Mouse (Mus musculus) megakaryocyte progenitor cell, adult 5-6 weeks (primary cell): ENCODE data around the gene Sh3bp5l. TPM values are rescaled to one million over a fixed set of nuclear protein-coding genes. Genes with fewer than 3 reads are reported as not detected.
"Not testable (repeated sequence)": the region's sequence is repeated elsewhere in the genome, so short reads cannot be mapped to it uniquely, and the experiment has no call there.

ENCODE experiments used
- ATAC-seq: replicated peaks from 2 replicates; pipeline ENCODE4 v1.8.0; 2016; ENCODE audit warnings: mild to moderate bottlenecking, moderate TSS enrichment, inconsistent platforms; ENCODE audit not compliant: poor library complexity
- total RNA-seq, 2 experiments: library from RNA; stranded (forward) in 1 of 2; stranded (reverse) in 1 of 2; fragments of 157-497, 149-512 nt in 1 of 2; fragments of 200-1000 nt in 1 of 2; gene quantifications; 2 replicates each; pipeline versions ENCODE4 v1.2.3 to v1.2.4; 2015 to 2017

The Sh3bp5l gene
- total RNA-seq (2015) (2.5 and 4.1 TPM in 2 replicates), total RNA-seq (2017) (12.8 and 31.6 TPM in 2 replicates)

GRCm38 (mm10) chr11:58330276-58331148, at the start of gene Sh3bp5l, which contains the start of gene Zfp672:
TSS of gene Sh3bp5l (plus strand) at chr11:58330724.
TSS of gene Zfp672 (minus strand) at chr11:58330339.
- ATAC-seq, result peak; percentile 87

- ATAC-seq, result peak; percentile 29; the same call in 1 of the 2 replicates
Observed at GRCm38 (mm10) chr11:58281970-58282496, 48.5 kb upstream of the Sh3bp5l start.

GRCm38 (mm10) chr11:58282518-58282917, 48.0 kb upstream of the Sh3bp5l start:
- no peak for ATAC-seq

- peak; percentile 80 for ATAC-seq
Observed at GRCm38 (mm10) chr11:58289992-58290682, 40.4 kb upstream of the Sh3bp5l start.

GRCm38 (mm10) chr11:58290812-58291211, 39.7 kb upstream of the Sh3bp5l start:
- no peak for ATAC-seq

- no peak for ATAC-seq
Observed at GRCm38 (mm10) chr11:58292791-58293190, 37.7 kb upstream of the Sh3bp5l start.

- no peak for ATAC-seq
Observed at GRCm38 (mm10) chr11:58297396-58297795, 33.1 kb upstream of the Sh3bp5l start.

- ATAC-seq, result peak; percentile 35
Observed at GRCm38 (mm10) chr11:58301057-58301456, 29.5 kb upstream of the Sh3bp5l start.

- peak; percentile 79 for ATAC-seq
Observed at GRCm38 (mm10) chr11:58301837-58302754, 28.4 kb upstream of the Sh3bp5l start.

- ATAC-seq, result peak; percentile 23
Observed at GRCm38 (mm10) chr11:58302774-58303445, 27.6 kb upstream of the Sh3bp5l start.

- ATAC-seq, result no peak
Observed at GRCm38 (mm10) chr11:58303594-58303993, 26.9 kb upstream of the Sh3bp5l start.

- ATAC-seq, result not testable (repeated sequence)
Observed at GRCm38 (mm10) chr11:58305299-58305698, 25.2 kb upstream of the Sh3bp5l start.

- ATAC-seq, result peak; percentile 58
Observed at GRCm38 (mm10) chr11:58306860-58307308, 23.6 kb upstream of the Sh3bp5l start, which contains the start of gene Zfp692. TSS of gene Zfp692 (plus strand) at chr11:58307069.

- peak; percentile 69 for ATAC-seq
Observed at GRCm38 (mm10) chr11:58307411-58308080, 23.0 kb upstream of the Sh3bp5l start.

- ATAC-seq, result no peak
Observed at GRCm38 (mm10) chr11:58308661-58309060, 21.9 kb upstream of the Sh3bp5l start.

GRCm38 (mm10) chr11:58314069-58314468, 16.5 kb upstream of the Sh3bp5l start:
- no peak for ATAC-seq

- no peak for ATAC-seq
Observed at GRCm38 (mm10) chr11:58315536-58316168, 14.9 kb upstream of the Sh3bp5l start.

- no peak for ATAC-seq
Observed at GRCm38 (mm10) chr11:58316344-58316743, 14.2 kb upstream of the Sh3bp5l start.
